Mouse (Mus musculus) hindbrain, postnatal 0 days (tissue): ENCODE measurements around the gene Ccdc153. TPM values are rescaled to one million over a fixed set of nuclear protein-coding genes. Genes with fewer than 3 reads are reported as not detected.

Source experiments
- ATAC-seq: fragments of 200-750 bp; cut with Nextera tagmentation; 2 replicates; pipeline ENCODE4 v1.8.0; 2017; ENCODE audit warnings: mild to moderate bottlenecking, moderate TSS enrichment, moderate library complexity
- DNase-seq: peaks from one replicate; pipeline ENCODE4 v3.0.0-alpha.2; 2015; ENCODE audit warnings: low spot score
- H3K27ac ChIP-seq: fragments of 300-500 bp; sonication (generic); 2 replicates; pipeline ENCODE4 v1.5.1; 2014; ENCODE audit warnings: mild to moderate bottlenecking
- H3K27me3 ChIP-seq: fragments of 300-500 bp; sonication (generic); 2 replicates; pipeline ENCODE4 v1.6.1; 2014; ENCODE audit warnings: low read length, mixed read lengths; ENCODE audit not compliant: insufficient read depth
- H3K36me3 ChIP-seq: fragments of 300-500 bp; sonication (generic); 2 replicates; pipeline ENCODE4 v1.6.1; 2014; ENCODE audit warnings: low read length, mixed read lengths; ENCODE audit not compliant: insufficient read depth
- H3K4me1 ChIP-seq: fragments of 300-500 bp; sonication (generic); 2 replicates; pipeline ENCODE4 v1.6.1; 2014; ENCODE audit warnings: antibody characterized with exemption, low read length, mixed read lengths; ENCODE audit not compliant: insufficient read depth
- H3K4me2 ChIP-seq: fragments of 300-500 bp; sonication (generic); 2 replicates; pipeline ENCODE4 v1.6.1; 2014; ENCODE audit warnings: low read depth, mild to moderate bottlenecking, low read length, moderate library complexity, mixed read lengths
- H3K4me3 ChIP-seq: fragments of 300-500 bp; sonication (generic); 2 replicates; pipeline ENCODE4 v1.5.1; 2014; ENCODE audit warnings: low read length
- H3K9ac ChIP-seq: fragments of 300-500 bp; sonication (generic); replicated peaks from 2 replicates; pipeline ENCODE4 v1.6.1; 2014; ENCODE audit warnings: mild to moderate bottlenecking, low read length, moderate library complexity, mixed read lengths
- H3K9me3 ChIP-seq: fragments of 300-500 bp; sonication (generic); 2 replicates; pipeline ENCODE4 v1.6.1; 2016; ENCODE audit warnings: low read length, mixed read lengths
- CTCF ChIP-seq: IDR thresholded peaks from 2 replicates; pipeline ENCODE4 v1.5.1; 2016; ENCODE audit warnings: antibody characterized with exemption, control low read depth, low read depth
- WGBS: fragments of 180-500 bp; shearing (Covaris S2); extraction: QIAGEN DNeasy Blood & Tissue Kit; methylation state at CpG from one replicate; pipeline ENCODE4 v1.1.7; 2014; 5-methylcytosine and 5-hydroxymethylcytosine counted together
- polyA plus RNA-seq: library from polyadenylated mRNA; unstranded; fragments of >200 nt; fragmentation: Nextera tagmentation; extraction: Ambion mirVana; gene quantifications from 2 replicates; pipeline ENCODE4 v1.2.1, GENCODE M21; 2015
- total RNA-seq: library from RNA; depleted of rRNA; stranded (reverse); fragments of >200 nt; gene quantifications from 2 replicates; pipeline ENCODE4 v1.2.3, GENCODE M21; 2014

Ccdc153 gene
- total and polyA plus RNA-seq, 2 experiments from 2014 or later, result 1.0 to 2.6 TPM

DNA sequence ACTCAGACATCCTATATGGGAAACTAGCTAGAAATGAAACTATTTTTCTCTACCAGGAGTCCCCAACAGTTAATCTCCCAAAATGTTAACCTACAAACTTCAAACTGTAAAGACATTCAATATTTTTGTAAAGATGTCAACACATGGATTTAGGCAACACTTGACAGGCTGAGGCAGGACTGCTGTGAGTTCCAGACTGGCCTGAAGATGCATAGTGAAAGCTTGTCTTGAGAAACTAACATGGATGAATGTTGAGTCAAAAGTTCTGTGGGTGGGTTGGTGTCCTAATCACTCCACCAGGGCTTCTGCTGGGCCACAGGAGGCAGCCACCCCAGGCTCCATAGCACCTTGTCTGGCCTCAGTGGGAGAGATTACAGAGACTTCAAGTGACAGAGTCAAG is 8.9 kb upstream of the Ccdc153 start:
- no peaks in the 10 kb centered on the region for H3K36me3 ChIP-seq
- no peak overlapping the region for H3K9ac ChIP-seq
- no peak for DNase-seq
- no peak overlapping the region for H3K27ac ChIP-seq
- peak overlapping the region; percentile 77 for H3K4me2 ChIP-seq
- peaks cover 14% of the 10 kb centered on the region for H3K4me1 ChIP-seq
- H3K27me3 ChIP-seq, result no peaks in the 10 kb centered on the region
- no peak for TF ChIP-seq CTCF
- no peaks in the 10 kb centered on the region for H3K9me3 ChIP-seq
- H3K4me3 ChIP-seq, result no peak overlapping the region
- ATAC-seq, result no peak

GRCm38 (mm10) chr9:44233021-44233801 is 7.3 kb upstream of the Ccdc153 start:
- peak; percentile 73 for ATAC-seq
- Histone ChIP-seq H3K9me3 (no peaks in the 10 kb centered on the region), H3K9ac (peak overlapping the region; percentile 92), H3K4me1 (peaks cover 14% of the 10 kb centered on the region), H3K36me3 (no peaks in the 10 kb centered on the region), H3K27ac (peak overlapping the region; percentile 96), H3K4me3 (peak overlapping the region; percentile 97), H3K4me2 (peak overlapping the region; percentile 77), H3K27me3 (no peaks in the 10 kb centered on the region)
- 1% methylated on average over 40 of the region's 40 CpGs for WGBS
- TF ChIP-seq CTCF, result no peak
- peak; percentile 63 for DNase-seq

GRCm38 (mm10) chr9:44233802-44234478 is 6.5 kb upstream of the Ccdc153 start, which contains the start of gene Cbl:
Gene Cbl, minus strand, starts transcription at chr9:44234049.
- Histone ChIP-seq H3K4me1 (peaks cover 14% of the 10 kb centered on the region), H3K27ac (peak within 1 kb of the TSS; percentile 96), H3K9ac (peak within 1 kb of the TSS; percentile 92), H3K36me3 (no peaks in the 10 kb centered on the region), H3K27me3 (no peaks in the 10 kb centered on the region), H3K9me3 (no peaks in the 10 kb centered on the region), H3K4me2 (peak within 1 kb of the TSS; percentile 77), H3K4me3 (peak within 1 kb of the TSS; percentile 97)
- DNase-seq (peak; percentile 99), ATAC-seq (peak; percentile 98)
- under 1% methylated on average over 64 of the region's 76 CpGs for WGBS
- peak; percentile 96 for TF ChIP-seq CTCF

GRCm38 (mm10) chr9:44234479-44235427 is 5.7 kb upstream of the Ccdc153 start:
- H3K4me2 ChIP-seq, result peak overlapping the region; percentile 59
- peak; percentile 19; the same call in 1 of the 2 replicates for ATAC-seq
- DNase-seq, result no peak
- H3K36me3 ChIP-seq, result no peaks in the 10 kb centered on the region
- no peak for TF ChIP-seq CTCF
- peak overlapping the region; percentile 28; the same call in 1 of the 2 replicates for H3K9ac ChIP-seq
- H3K27ac ChIP-seq, result peak overlapping the region; percentile 66
- peaks cover 14% of the 10 kb centered on the region for H3K4me1 ChIP-seq
- H3K4me3 ChIP-seq, result peak overlapping the region; percentile 97
- 27% methylated on average over 19 of the region's 19 CpGs for WGBS
- H3K9me3 ChIP-seq, result no peaks in the 10 kb centered on the region
- H3K27me3 ChIP-seq, result no peaks in the 10 kb centered on the region

GRCm38 (mm10) chr9:44236601-44237000 is 3.9 kb upstream of the Ccdc153 start:
- H3K4me3 ChIP-seq, result no peak overlapping the region
- WGBS, result 66% methylated on average over 4 of the region's 4 CpGs
- H3K9ac ChIP-seq, result no peak overlapping the region

DNA sequence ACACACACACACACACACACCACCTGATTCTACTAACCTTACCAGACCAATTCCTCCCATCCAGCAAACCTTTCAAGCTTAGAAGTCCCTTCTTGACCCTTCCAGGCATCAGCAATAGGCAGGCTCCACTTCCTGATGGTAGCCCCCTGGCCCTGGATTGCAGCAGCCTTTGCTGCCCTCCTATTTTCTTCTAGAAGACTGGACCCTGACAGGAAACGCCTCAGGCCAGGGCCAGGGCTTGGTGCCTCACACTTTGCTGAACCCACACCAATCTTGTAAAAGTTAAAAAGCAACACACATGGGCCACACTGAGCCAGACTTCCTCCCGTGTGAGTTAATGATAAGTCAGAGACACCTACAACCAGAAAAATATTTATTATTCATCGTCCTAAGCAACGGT is 3.3 kb upstream of the Ccdc153 start:
- DNase-seq (no peak), ATAC-seq (no peak)
- H3K9ac ChIP-seq, result no peak overlapping the region
- H3K4me1 ChIP-seq, result peaks cover 6% of the 10 kb centered on the region; the same call in 1 of the 2 replicates
- H3K9me3 ChIP-seq, result no peaks in the 10 kb centered on the region
- H3K27me3 ChIP-seq, result no peaks in the 10 kb centered on the region
- WGBS, result 79% methylated on average over 4 of the region's 4 CpGs
- H3K4me3 ChIP-seq, result no peak overlapping the region
- no peak for TF ChIP-seq CTCF
- no peaks in the 10 kb centered on the region for H3K36me3 ChIP-seq
- H3K4me2 ChIP-seq, result no peak overlapping the region
- H3K27ac ChIP-seq, result no peak overlapping the region

More at GRCm38 (mm10) chr9:44236601-44237000, 3.9 kb upstream of the Ccdc153 start:
- Histone ChIP-seq H3K27me3 (no peaks in the 10 kb centered on the region), H3K4me1 (peaks cover 11% of the 10 kb centered on the region), H3K4me2 (no peak overlapping the region), H3K9me3 (no peaks in the 10 kb centered on the region), H3K36me3 (no peaks in the 10 kb centered on the region), H3K27ac (no peak overlapping the region)
- TF ChIP-seq CTCF, result no peak
- ATAC-seq, result no peak
- no peak for DNase-seq
